Mouse (Mus musculus): ENCODE measurements around the gene H2-M10.2.
"Not testable (repeated sequence)": the region's sequence is repeated elsewhere in the genome, so short reads cannot be mapped to it uniquely, and the experiment has no call there.

Gene H2-M10.2

GRCm38 (mm10) chr17:36248886-36249285, 37.4 kb downstream of the H2-M10.2 start:
- DNase-seq = no peak

- DNase-seq = no peak
Measured at GRCm38 (mm10) chr17:36245741-36246140, 40.5 kb downstream of the H2-M10.2 start.

DNA sequence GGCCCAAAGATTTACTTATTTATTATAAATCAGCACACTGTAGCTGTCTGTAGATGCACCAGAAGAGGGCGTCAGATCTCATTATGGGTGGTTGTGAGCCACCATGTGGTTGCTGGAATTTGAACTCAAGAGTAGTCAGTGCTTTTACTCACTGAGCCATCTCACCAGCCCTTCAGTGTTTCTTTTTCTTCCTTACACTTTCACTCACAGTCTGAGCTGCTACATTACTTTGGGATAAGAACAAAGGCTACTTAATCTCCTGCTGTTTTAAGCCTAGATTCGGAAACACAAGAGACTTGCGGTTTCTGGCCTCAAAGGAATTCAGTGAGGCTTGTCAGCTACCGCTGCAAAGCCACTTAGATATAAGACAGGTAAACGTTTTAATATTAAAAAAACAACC, 42.3 kb downstream of the H2-M10.2 start:
- no peak for DNase-seq

DNA sequence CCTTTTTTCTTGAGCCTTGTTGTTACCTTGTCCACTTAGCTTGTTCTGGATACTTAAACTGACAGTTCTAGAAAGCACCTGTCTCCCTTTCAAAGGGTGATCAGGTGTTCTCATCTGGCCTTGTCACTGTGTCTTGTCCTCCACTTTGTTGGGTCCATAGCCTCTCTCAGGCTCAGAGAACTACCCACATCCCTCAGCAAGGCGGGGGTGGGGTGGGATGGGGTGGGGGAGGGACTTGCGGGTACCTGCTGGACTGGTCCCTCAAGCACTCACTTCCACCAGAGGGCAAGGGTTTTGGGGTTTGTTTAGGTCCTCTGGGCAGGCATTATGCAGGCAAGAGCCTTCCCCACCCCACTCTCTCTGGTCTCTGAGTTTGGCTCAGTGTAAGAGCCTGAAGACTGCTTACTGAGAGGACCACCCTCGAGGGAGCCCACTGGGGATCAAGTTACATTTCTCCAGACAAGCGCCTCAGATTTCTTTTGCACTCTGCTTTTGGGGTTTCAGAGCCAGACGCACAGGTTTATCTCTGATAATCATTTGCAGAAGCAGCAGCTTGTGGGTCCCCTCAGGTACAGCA, 45.6 kb downstream of the H2-M10.2 start:
- no peak for DNase-seq

DNA sequence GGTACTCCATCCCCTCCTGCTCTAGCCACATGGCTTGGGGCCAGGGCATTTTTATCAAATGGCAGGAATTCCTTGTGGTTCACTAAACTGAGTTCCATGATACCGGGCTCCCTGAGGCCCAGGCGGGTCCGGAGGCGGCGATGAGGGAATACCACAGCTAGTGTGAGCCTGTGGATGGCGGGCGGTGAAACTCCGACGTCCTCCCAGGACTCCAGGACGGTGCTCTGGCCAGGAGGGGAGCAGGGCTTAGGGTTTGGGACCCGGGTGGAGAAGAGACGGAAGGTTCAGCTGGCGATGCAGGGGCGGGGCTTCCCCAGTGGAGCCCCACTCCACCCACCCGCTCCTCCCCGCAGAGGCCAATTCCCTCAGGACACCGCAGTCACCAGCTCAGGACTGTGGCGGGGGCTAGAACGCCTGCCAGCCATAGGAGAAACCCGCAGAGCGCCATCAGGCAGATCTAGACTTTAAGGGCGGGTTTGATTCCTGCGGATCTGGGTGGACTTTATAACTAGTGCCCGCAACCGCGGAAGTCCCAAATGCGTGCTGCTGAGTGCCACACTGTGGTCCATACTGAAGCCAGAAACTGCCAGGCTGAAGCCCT, 48.9 kb downstream of the H2-M10.2 start:
- no peak for DNase-seq

- not testable (repeated sequence) for DNase-seq
Measured at GRCm38 (mm10) chr17:36235300-36235699, 51.0 kb downstream of the H2-M10.2 start.

Data from cerebellum, postnatal 25 days (tissue).